Mouse (Mus musculus): ENCODE measurements at regions not wholly inside any gene's neighbourhood (a gene's known extent, or its start where the extent isn't known, plus 50 kb on each side); places are given as distances from the start of the nearest gene placed in this dataset.

GRCm38 (mm10) chr12:92589725-92590124 lies 740.8 kb upstream of the Sel1l start:
- no peak for DNase-seq

- DNase-seq, result no peak
Observed at GRCm38 (mm10) chr12:92589305-92589704, 740.3 kb upstream of the Sel1l start.

- DNase-seq, result no peak
Observed at GRCm38 (mm10) chr12:92578596-92578995, 729.6 kb upstream of the Sel1l start.
